Mouse (Mus musculus) small intestine, adult 2 months (tissue): ENCODE measurements at regions not wholly inside any gene's neighbourhood (a gene's known extent, or its start where the extent isn't known, plus 50 kb on each side); places are given as distances from the start of the nearest gene placed in this dataset.
"Not testable (repeated sequence)": the region's sequence is repeated elsewhere in the genome, so short reads cannot be mapped to it uniquely, and the experiment has no call there.

Experiments used
- H3K27ac ChIP-seq: fragments of 200-500 bp; 2 replicates; pipeline ENCODE4 v1.5.1; 2012; ENCODE audit warnings: low read depth, low read length, control low read depth, inconsistent platforms; ENCODE audit not compliant: insufficient read depth
- H3K27me3 ChIP-seq: fragments of 200-500 bp; 2 replicates; pipeline ENCODE4 v1.6.1; 2012; ENCODE audit warnings: mild to moderate bottlenecking, moderate library complexity, low read length, inconsistent platforms; ENCODE audit not compliant: control insufficient read depth, insufficient read depth
- H3K36me3 ChIP-seq: fragments of 200-500 bp; 2 replicates; pipeline ENCODE4 v1.6.1; 2012; ENCODE audit warnings: mild to moderate bottlenecking, low read length, control low read depth, inconsistent platforms; ENCODE audit not compliant: control insufficient read depth, insufficient read depth
- H3K4me1 ChIP-seq: fragments of 200-500 bp; 2 replicates; pipeline ENCODE4 v1.6.1; 2012; ENCODE audit warnings: low read length, inconsistent platforms, mixed read lengths; ENCODE audit not compliant: control insufficient read depth, insufficient read depth, insufficient read length
- H3K4me3 ChIP-seq: fragments of 200-500 bp; 2 replicates; pipeline ENCODE4 v1.5.1; 2012; ENCODE audit warnings: low read depth, mild to moderate bottlenecking, control low read depth, inconsistent platforms, low read length, moderate library complexity
- CTCF ChIP-seq: fragments of 200-500 bp; IDR thresholded peaks from 2 replicates; pipeline ENCODE4 v1.5.1; 2012; ENCODE audit warnings: low read depth, mild to moderate bottlenecking, control low read depth, inconsistent platforms, low read length, moderate library complexity, mixed read lengths; ENCODE audit not compliant: insufficient replicate concordance, insufficient read length; ENCODE audit errors: extremely low read depth
- POLR2A ChIP-seq: fragments of 200-500 bp; IDR thresholded peaks from 2 replicates; pipeline ENCODE4 v1.6.1; 2012; ENCODE audit warnings: low read depth, mild to moderate bottlenecking, control low read depth, inconsistent platforms, low read length, moderate library complexity
- WGBS: fragments of 180-500 bp; shearing (Covaris S2); methylation state at CpG from one replicate; pipeline ENCODE4 v1.1.7; 2018; 5-methylcytosine and 5-hydroxymethylcytosine counted together

- H3K4me1 ChIP-seq, H3K4me3 ChIP-seq, H3K27me3 ChIP-seq, H3K27ac ChIP-seq, H3K36me3 ChIP-seq: not testable (repeated sequence)
- 56% methylated on average over 2 of the region's 2 CpGs for WGBS
These were observed 77.1 kb downstream of the Olfr721-ps1 start for GRCm38 (mm10) chr14:14478159-14478558.

- Histone ChIP-seq H3K36me3 (no peaks in the 10 kb centered on the region), H3K27ac (no peak overlapping the region), H3K27me3 (no peaks in the 10 kb centered on the region), H3K4me1 (no peaks in the 10 kb centered on the region), H3K4me3 (no peak overlapping the region)
- no peak for TF ChIP-seq CTCF
- TF ChIP-seq POLR2A = no peak
- WGBS = 32% methylated on average over 1 of the region's 1 CpGs
These were observed 80.7 kb downstream of the Olfr721-ps1 start for GRCm38 (mm10) chr14:14481840-14482239.

- H3K27me3 ChIP-seq = no peaks in the 10 kb centered on the region
- TF ChIP-seq POLR2A = no peak
- TF ChIP-seq CTCF = no peak
- no peak overlapping the region for H3K4me3 ChIP-seq
- whole genome bisulfite sequencing = 94% methylated on average over 1 of the region's 1 CpGs
- peaks cover 4% of the 10 kb centered on the region; the same call in 1 of the 2 replicates for H3K4me1 ChIP-seq
- no peaks in the 10 kb centered on the region for H3K36me3 ChIP-seq
- H3K27ac ChIP-seq = no peak overlapping the region
These were observed 85.3 kb downstream of the Olfr721-ps1 start for GRCm38 (mm10) chr14:14486356-14486755.

- Histone ChIP-seq H3K27ac (peak overlapping the region; percentile 71; the same call in 1 of the 2 replicates), H3K36me3 (no peaks in the 10 kb centered on the region), H3K4me1 (peaks cover 9% of the 10 kb centered on the region; the same call in 1 of the 2 replicates), H3K27me3 (no peaks in the 10 kb centered on the region), H3K4me3 (no peak overlapping the region)
- TF ChIP-seq POLR2A (no peak), CTCF (no peak)
These were observed 89.4 kb downstream of the Olfr721-ps1 start for GRCm38 (mm10) chr14:14490501-14490900.

DNA sequence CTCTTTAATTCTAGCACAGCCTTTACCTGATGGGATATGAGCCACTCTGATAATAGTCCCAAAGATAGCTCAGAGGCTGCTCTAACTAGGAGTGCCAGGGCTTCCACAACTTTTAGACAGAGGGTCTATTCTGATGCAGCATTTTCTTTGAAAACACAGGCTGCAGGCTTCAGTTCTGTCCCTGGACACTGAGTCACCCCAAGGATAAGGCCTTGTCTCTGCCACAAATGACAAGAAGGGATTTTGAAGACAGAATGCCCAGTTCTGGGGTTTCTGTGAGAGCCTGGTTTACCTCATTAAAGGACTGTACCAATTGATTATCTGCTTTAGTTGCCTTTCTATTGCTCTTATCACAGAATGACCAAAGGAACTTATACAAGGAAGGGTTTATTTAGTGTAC is 90.9 kb downstream of the Olfr721-ps1 start:
- Histone ChIP-seq H3K27me3 (no peaks in the 10 kb centered on the region), H3K27ac (peak overlapping the region; percentile 40; the same call in 1 of the 2 replicates), H3K36me3 (no peaks in the 10 kb centered on the region), H3K4me1 (peaks cover 9% of the 10 kb centered on the region; the same call in 1 of the 2 replicates), H3K4me3 (no peak overlapping the region)
- no peak for TF ChIP-seq CTCF
- TF ChIP-seq POLR2A = no peak

DNA sequence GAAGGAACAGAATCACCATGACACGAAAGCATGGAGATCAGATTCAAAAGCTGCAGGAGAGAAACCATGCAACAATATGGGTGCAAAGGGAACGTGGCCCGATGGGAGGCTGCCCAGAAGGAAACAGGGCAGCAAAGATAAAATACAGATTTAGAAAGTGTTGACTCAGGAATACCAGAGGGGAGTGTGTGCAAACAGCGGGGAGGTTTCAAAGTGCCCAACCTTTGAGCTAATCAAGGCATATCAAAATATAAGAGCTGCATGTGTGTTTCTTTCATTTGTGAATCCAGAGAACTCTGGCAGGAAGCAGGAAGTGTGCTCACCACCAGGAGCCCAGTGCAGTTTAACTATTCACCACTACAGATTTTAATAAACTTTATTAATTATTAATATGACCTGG is 110.8 kb downstream of the Olfr721-ps1 start:
- TF ChIP-seq POLR2A = no peak
- no peak for TF ChIP-seq CTCF
- WGBS = 26% methylated on average over 4 of the region's 4 CpGs
- H3K27me3 ChIP-seq = no peaks in the 10 kb centered on the region
- H3K36me3 ChIP-seq = no peaks in the 10 kb centered on the region
- no peak overlapping the region for H3K4me3 ChIP-seq
- peak overlapping the region; percentile 89 for H3K27ac ChIP-seq
- H3K4me1 ChIP-seq = peaks cover 8% of the 10 kb centered on the region; the same call in 1 of the 2 replicates

- H3K27me3 ChIP-seq = no peaks in the 10 kb centered on the region
- no peak for TF ChIP-seq POLR2A
- no peak for TF ChIP-seq CTCF
- no peaks in the 10 kb centered on the region for H3K36me3 ChIP-seq
- H3K4me1 ChIP-seq = peaks cover 11% of the 10 kb centered on the region; the same call in 1 of the 2 replicates
- H3K4me3 ChIP-seq = no peak overlapping the region
- H3K27ac ChIP-seq = no peak overlapping the region
- WGBS = 93% methylated on average over 2 of the region's 2 CpGs
These were observed 112.0 kb downstream of the Olfr721-ps1 start for GRCm38 (mm10) chr14:14513056-14513455.

GRCm38 (mm10) chr14:14513498-14513897 is 112.4 kb downstream of the Olfr721-ps1 start:
- Histone ChIP-seq H3K4me3 (no peak overlapping the region), H3K27me3 (no peaks in the 10 kb centered on the region), H3K36me3 (no peaks in the 10 kb centered on the region), H3K27ac (no peak overlapping the region), H3K4me1 (peaks cover 11% of the 10 kb centered on the region; the same call in 1 of the 2 replicates)
- WGBS = 69% methylated on average over 3 of the region's 3 CpGs
- no peak for TF ChIP-seq CTCF
- no peak for TF ChIP-seq POLR2A
